Mouse (Mus musculus): ENCODE measurements around the gene Pabpc4.

DNA sequence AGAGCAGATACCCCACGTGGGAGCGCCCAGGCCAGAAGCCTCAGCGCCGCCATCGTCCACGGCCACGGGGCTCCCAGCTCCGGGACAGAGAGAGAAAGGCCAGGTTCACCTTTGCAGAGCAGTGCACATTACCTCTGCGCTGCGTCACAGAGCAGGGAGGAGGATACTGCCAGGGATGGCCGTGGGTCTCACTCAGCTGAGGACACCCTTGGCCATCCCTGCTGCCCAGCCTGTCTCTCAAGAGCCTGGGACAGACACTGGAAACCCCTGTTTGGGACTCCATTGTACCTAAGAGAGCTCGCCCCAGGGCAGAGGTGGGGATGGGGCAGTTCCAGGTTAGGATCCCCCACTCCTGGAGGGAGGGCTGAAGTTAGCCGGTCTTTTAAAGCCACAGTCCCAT lies 61.4 kb downstream of the Pabpc4 start, which contains the start of gene Oxct2a:
- TF ChIP-seq CTCF (IDR thresholded peaks at IDR 0.05; ENCODE audit: control insufficient read depth, insufficient read depth, insufficient read length) (no peak), MYOG (IDR thresholded peaks at IDR 0.05; ENCODE audit: control insufficient read depth, extremely low read depth, insufficient read length) (no peak), MYOD1 (IDR thresholded peaks at IDR 0.05; ENCODE audit: control insufficient read depth, insufficient read length, low read depth) (no peak), MAX (IDR thresholded peaks at IDR 0.05) (no peak)

Measured in C2C12 (cell line).